Mouse (Mus musculus): ENCODE results near the gene Olfr902.
"Not testable (repeated sequence)": the region's sequence is repeated elsewhere in the genome, so short reads cannot be mapped to it uniquely, and the experiment has no call there.

Olfr902 gene
- long read RNA-seq, experiment 1 = 0 reads
- long read RNA-seq, experiment 2 = 0 reads

- intact Hi-C loops (cut with DNase I) = no loop called here
Observed at GRCm38 (mm10) chr9:38447352-38447751, at the start of gene Olfr902. TSS of gene Olfr902 (plus strand) at chr9:38447652.

DNA sequence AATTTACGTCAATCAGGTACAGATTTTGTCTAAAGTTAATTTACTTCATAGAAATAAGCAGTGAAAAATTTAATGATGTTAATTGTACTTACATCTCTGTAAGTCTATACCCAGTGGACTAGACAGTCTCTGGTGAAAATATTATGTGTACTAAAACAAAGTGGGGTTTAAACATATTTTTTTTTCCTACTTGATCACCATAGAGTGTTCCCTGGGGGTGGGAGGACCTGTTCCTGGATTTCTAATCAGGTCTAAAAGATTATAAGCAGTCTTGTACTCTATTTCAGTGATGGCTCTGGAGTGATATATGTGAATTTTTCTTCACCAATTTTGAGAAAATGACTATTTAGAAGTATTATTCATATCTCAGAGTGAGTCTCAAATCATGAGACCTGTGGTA, 46.1 kb upstream of the Olfr902 start, which contains the start of gene Olfr147:
Gene Olfr147, plus strand, starts transcription at position 301 of the 400 bp plus-strand sequence.
- intact Hi-C loops (cut with DNase I) = no loop called here

- intact Hi-C loops (cut with DNase I) = not testable (repeated sequence)
Observed at GRCm38 (mm10) chr9:38407502-38407901, 40.0 kb upstream of the Olfr902 start.

DNA sequence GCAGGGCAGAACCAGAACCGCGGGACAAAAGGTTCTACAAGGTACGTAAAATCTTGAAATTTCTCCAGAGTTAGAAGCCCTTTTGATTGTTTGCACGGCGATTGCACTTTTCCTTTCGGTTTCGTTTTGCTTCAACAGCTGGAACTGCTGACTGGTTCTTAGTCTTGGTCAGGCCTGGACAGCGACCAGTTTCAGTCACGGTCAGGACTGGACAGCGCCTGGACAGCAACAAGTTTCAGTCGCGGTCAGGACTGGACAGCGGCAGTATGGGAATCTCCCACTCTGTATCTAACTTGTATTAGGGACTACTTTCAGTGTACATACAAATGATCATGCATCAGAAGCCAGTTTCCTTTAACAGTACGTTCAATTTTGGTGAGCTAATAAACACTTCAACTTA, 34.0 kb upstream of the Olfr902 start:
- intact Hi-C loops (cut with DNase I) = not testable (repeated sequence)

GRCm38 (mm10) chr9:38423801-38424200, 23.7 kb upstream of the Olfr902 start:
- intact Hi-C loops (cut with DNase I) = no loop called here

GRCm38 (mm10) chr9:38427026-38427425, 20.4 kb upstream of the Olfr902 start:
- intact Hi-C loops (cut with DNase I) = no loop called here

GRCm38 (mm10) chr9:38429155-38429554, 18.3 kb upstream of the Olfr902 start, which contains the start of gene Olfr901:
TSS of gene Olfr901 (plus strand) at chr9:38429455.
- intact Hi-C loops (cut with DNase I) = no loop called here

- intact Hi-C loops (cut with DNase I) = no loop called here
Observed at GRCm38 (mm10) chr9:38462844-38463243, 15.4 kb downstream of the Olfr902 start, which contains the start of gene Olfr904. TSS of gene Olfr904 (plus strand) at chr9:38463144.

DNA sequence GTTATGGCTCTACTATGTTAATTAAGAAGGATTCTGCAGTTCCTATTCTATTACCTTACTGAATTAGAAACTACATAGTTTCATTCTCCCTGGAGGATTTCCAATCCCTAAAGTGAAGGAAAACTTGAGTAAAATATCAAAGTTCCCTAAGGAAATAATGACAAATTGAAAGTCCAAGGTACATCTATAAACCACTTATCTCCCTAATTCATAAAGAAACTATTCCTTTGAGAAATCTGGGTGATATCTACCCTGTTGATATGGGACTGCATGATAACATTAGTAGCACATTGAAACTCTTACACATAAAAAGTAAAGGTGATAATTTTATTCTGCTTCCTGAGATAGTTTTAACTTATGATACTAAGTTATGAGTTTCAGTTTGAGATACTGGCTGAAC, 23.4 kb downstream of the Olfr902 start, which contains the start of gene Olfr905:
Gene Olfr905, plus strand, starts transcription at position 301 of the 400 bp plus-strand sequence.
- intact Hi-C loops (cut with DNase I) = no loop called here

DNA sequence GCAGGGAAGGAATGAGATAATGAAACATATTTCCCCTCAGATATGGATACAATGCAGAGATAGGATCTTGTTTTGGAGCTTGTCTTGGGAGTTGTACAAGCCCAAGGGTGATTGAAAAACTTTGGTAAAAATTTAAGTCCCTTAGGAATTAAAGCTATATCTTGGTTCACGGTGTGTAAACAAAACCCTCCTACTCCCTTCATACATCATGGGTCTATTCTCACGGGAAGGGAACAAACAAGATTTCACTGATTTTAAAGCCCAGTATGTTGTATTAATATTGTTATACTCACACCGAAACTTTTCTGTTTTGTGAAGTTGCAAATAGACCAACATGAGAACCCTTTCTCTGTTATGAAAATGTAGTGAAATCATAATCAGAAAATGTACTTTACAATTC, 39.3 kb downstream of the Olfr902 start, which contains the start of gene Olfr906:
Gene Olfr906, plus strand, starts transcription at position 301 of the 400 bp plus-strand sequence.
- intact Hi-C loops (cut with DNase I) = no loop called here

- intact Hi-C loops (cut with DNase I) = no loop called here
Observed at GRCm38 (mm10) chr9:38495501-38495900, 48.0 kb downstream of the Olfr902 start, which contains the start of gene Olfr907. TSS of gene Olfr907 (plus strand) at chr9:38495801.
